Mouse (Mus musculus) C2C12 (cell line): ENCODE results near the gene Mfsd2b.

Source experiments
- CEBPB ChIP-seq: IDR thresholded peaks from one replicate; pipeline ENCODE4 v1.6.1; 2011; ENCODE audit warnings: low read depth, mild to moderate bottlenecking, control low read depth, moderate library complexity
- CTCF ChIP-seq: IDR thresholded peaks from one replicate; pipeline ENCODE4 v1.5.1; 2011; ENCODE audit not compliant: control insufficient read depth, insufficient read depth, insufficient read length
- FOSL1 ChIP-seq: IDR thresholded peaks from one replicate; pipeline ENCODE4 v1.8.0; 2011; ENCODE audit warnings: mild to moderate bottlenecking, low read length; ENCODE audit not compliant: poor library complexity, insufficient read depth, severe bottlenecking
- MAX ChIP-seq: IDR thresholded peaks from one replicate; pipeline ENCODE4 v1.6.1; 2011; ENCODE audit warnings: mild to moderate bottlenecking, control low read depth

DNA sequence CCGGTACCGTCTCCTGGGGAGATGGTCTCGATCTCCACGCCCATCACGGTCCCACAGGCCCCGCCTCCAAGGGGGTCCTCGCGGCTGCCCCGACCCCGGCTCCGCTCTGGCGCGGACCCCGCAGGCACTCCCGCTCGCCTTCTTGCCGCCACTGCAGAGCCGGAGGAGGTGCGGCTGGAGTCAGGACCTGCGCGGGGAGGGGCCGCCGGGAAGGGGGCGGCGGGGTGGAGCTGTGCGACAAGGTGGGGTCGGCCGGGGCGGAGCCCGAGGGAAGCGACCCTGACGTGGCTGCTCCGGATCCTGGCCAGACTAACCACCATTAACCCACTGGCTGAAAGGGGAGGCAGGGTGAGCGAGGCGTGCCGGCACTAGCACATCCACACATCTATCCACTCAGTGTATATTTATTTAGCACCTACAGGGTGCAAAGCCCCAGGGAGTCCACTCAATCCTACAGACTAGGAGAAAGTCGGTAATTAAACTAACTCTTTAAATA lies 32.7 kb downstream of the Mfsd2b start, which contains the start of gene Fkbp1b:
- TF ChIP-seq CTCF: no peak
- TF ChIP-seq CEBPB: no peak
- no peak for TF ChIP-seq MAX
- no peak for TF ChIP-seq FOSL1
